Mouse (Mus musculus) megakaryocyte progenitor cell, adult 5-6 weeks (primary cell): ENCODE data around the gene Slc46a3. TPM values are rescaled to one million over a fixed set of nuclear protein-coding genes. Genes with fewer than 3 reads are reported as not detected.
"Not testable (repeated sequence)": the region's sequence is repeated elsewhere in the genome, so short reads cannot be mapped to it uniquely, and the experiment has no call there.

Source experiments
- ATAC-seq: replicated peaks from 2 replicates; pipeline ENCODE4 v1.8.0; 2016; ENCODE audit warnings: mild to moderate bottlenecking, moderate TSS enrichment, inconsistent platforms; ENCODE audit not compliant: poor library complexity
- total RNA-seq, 2 experiments: library from RNA; stranded (forward) in 1 of 2; stranded (reverse) in 1 of 2; fragments of 157-497, 149-512 nt in 1 of 2; fragments of 200-1000 nt in 1 of 2; gene quantifications; 2 replicates each; pipeline versions ENCODE4 v1.2.3 to v1.2.4; 2015 to 2017

Gene Slc46a3
- total RNA-seq, 2 experiments from 2014 or later, result 3.9 to 4.5 TPM

GRCm38 (mm10) chr5:147896501-147896900 lies 1.9 kb upstream of the Slc46a3 start:
- not testable (repeated sequence) for ATAC-seq

GRCm38 (mm10) chr5:147895436-147896198 lies 1.0 kb upstream of the Slc46a3 start:
- peak; percentile 32 for ATAC-seq

GRCm38 (mm10) chr5:147893766-147894454 lies 705 bp downstream of the Slc46a3 start:
- ATAC-seq, result no peak

GRCm38 (mm10) chr5:147893143-147893542 lies 1.5 kb downstream of the Slc46a3 start:
- ATAC-seq, result peak; percentile 35

GRCm38 (mm10) chr5:147892735-147893134 lies 1.9 kb downstream of the Slc46a3 start:
- ATAC-seq, result no peak

- peak; percentile 85 for ATAC-seq
Measured at GRCm38 (mm10) chr5:147888313-147889297, 6.0 kb downstream of the Slc46a3 start.

GRCm38 (mm10) chr5:147883581-147883980 lies 11.0 kb downstream of the Slc46a3 start:
- no peak for ATAC-seq

GRCm38 (mm10) chr5:147879971-147880682 lies 14.5 kb downstream of the Slc46a3 start:
- peak; percentile 67 for ATAC-seq

- peak; percentile 30; the same call in 1 of the 2 replicates for ATAC-seq
Measured at GRCm38 (mm10) chr5:147877520-147877919, 17.1 kb downstream of the Slc46a3 start.

GRCm38 (mm10) chr5:147875210-147875609 lies 19.4 kb downstream of the Slc46a3 start:
- no peak for ATAC-seq

- peak; percentile 61 for ATAC-seq
Measured at GRCm38 (mm10) chr5:147874491-147875065, 20.0 kb downstream of the Slc46a3 start.

- ATAC-seq, result peak; percentile 52
Measured at GRCm38 (mm10) chr5:147871091-147871820, 23.4 kb downstream of the Slc46a3 start.

- no peak for ATAC-seq
Measured at GRCm38 (mm10) chr5:147870296-147870695, 24.3 kb downstream of the Slc46a3 start.

- peak; percentile 37 for ATAC-seq
Measured at GRCm38 (mm10) chr5:147869568-147869967, 25.0 kb downstream of the Slc46a3 start.

- ATAC-seq, result no peak; the same call in 1 of the 2 replicates
Measured at GRCm38 (mm10) chr5:147868674-147869073, 25.9 kb downstream of the Slc46a3 start.

- peak; percentile 90 for ATAC-seq
Measured at GRCm38 (mm10) chr5:147860449-147861261, 34.0 kb downstream of the Slc46a3 start, which contains the start of gene Pomp. TSS of gene Pomp (plus strand) at chr5:147860461.

- ATAC-seq, result no peak; the same call in 1 of the 2 replicates
Measured at GRCm38 (mm10) chr5:147860076-147860448, 34.6 kb downstream of the Slc46a3 start.

- no peak for ATAC-seq
Measured at GRCm38 (mm10) chr5:147850194-147850593, 44.4 kb downstream of the Slc46a3 start.
